ENCODE assay signal across 9 mouse cellular contexts in the genomic region with DNA sequence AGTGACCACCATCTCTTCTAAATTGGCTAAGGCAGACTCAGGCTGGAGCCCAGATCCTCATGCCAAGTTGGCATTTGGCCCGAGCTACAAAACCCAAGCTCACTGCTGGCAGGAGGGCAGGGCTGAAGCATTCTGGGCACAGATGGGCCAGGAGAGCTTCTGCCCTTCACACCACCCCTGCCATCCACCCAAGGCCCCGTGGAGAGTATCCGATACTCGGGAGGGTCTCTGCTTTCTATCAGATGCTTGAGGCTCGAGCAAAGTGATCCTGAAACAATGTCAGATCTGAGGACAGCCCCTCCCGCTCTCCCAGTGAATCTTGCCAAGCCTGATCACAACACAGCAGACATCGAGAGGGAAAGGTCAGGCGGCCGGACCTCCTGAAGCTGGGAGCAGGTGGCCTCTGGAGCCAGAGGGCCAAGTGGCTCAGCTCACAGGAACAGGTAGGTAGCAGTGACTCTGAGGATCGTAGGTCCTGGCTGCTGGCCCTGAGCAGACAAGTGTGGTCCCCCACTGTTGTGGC.
DNase-seq lines count a peak whose midpoint lies in the region; ATAC-seq lines count a peak whose summit lies in the region.
"Had no signal": no experiment of that assay in that cellular context is flagged by ENCODE, and none has a peak within 500 bp of the region (broad histone marks: within the 10 kb centered on the region; RNA-seq: fewer than 3 reads in every experiment).

No protein-coding gene starts in this region.

- H3K4me3 ChIP-seq in kidney, embryonic 14.5 days (ENCODE audit: low read length), result no peak overlapping the region
- no peak overlapping the region for H3K4me3 ChIP-seq in heart, embryonic 15.5 days

- H3K4me2 ChIP-seq in kidney, embryonic 14.5 days (replicated peaks; ENCODE audit: low read depth, low read length), result no peak overlapping the region
- H3K4me2 ChIP-seq in heart, embryonic 15.5 days, result no peak overlapping the region

- no peaks in the 10 kb centered on the region for H3K4me1 ChIP-seq in kidney, embryonic 14.5 days (ENCODE audit: control insufficient read depth, insufficient read depth, low read length)
- H3K4me1 ChIP-seq in heart, embryonic 15.5 days (replicated peaks), result peaks cover 16% of the 10 kb centered on the region

- peak; percentile 39 for DNase-seq in kidney, adult 11 months
- DNase-seq in adipocyte (ENCODE audit: low spot score), result peak; percentile 83
- DNase-seq in cerebellum, adult 9-10 months, result peak; percentile 98
- peak; percentile 97 for DNase-seq in left cerebral cortex, postnatal 4 days
- no peak for DNase-seq in lung, postnatal 36 days
- no peak for DNase-seq in lung, postnatal 4 days

- intact Hi-C loops in left cerebral cortex, postnatal 4 days (cut with DNase I), result no loop called here

- no peak overlapping the region for H3K27ac ChIP-seq in kidney, embryonic 14.5 days (ENCODE audit: low read depth, low read length)
- H3K27ac ChIP-seq in heart, embryonic 15.5 days, result peak overlapping the region; percentile 25; the same call in 1 of the 2 replicates
- H3K27ac ChIP-seq: kidney, postnatal 0 days had no signal

- no peak for ATAC-seq in kidney, embryonic 14.5 days (ENCODE audit: low FRiP score, low TSS enrichment)
- ATAC-seq in heart, embryonic 15.5 days (replicated peaks; ENCODE audit: insufficient number of reproducible peaks, insufficient read depth, low FRiP score, low read depth), result no peak

- H3K27me3 ChIP-seq in kidney, embryonic 14.5 days (ENCODE audit: control insufficient read depth, insufficient read depth, low read length), result no peaks in the 10 kb centered on the region
- no peaks in the 10 kb centered on the region for H3K27me3 ChIP-seq in heart, embryonic 15.5 days

- H3K9ac ChIP-seq in kidney, embryonic 14.5 days (ENCODE audit: low read depth, low read length), result no peak overlapping the region
- no peak overlapping the region for H3K9ac ChIP-seq in heart, embryonic 15.5 days

- H3K36me3 ChIP-seq in kidney, embryonic 14.5 days (ENCODE audit: control insufficient read depth, insufficient read depth, low read length), result no peaks in the 10 kb centered on the region
- H3K36me3 ChIP-seq in heart, embryonic 15.5 days, result no peaks in the 10 kb centered on the region

- H3K9me3 ChIP-seq in kidney, embryonic 14.5 days (ENCODE audit: control insufficient read depth, low read length), result no peaks in the 10 kb centered on the region
- H3K9me3 ChIP-seq in heart, embryonic 15.5 days (replicated peaks), result no peaks in the 10 kb centered on the region

- 69% methylated on average over 10 of the region's 10 CpGs for WGBS in kidney, embryonic 14.5 days
- WGBS in heart, embryonic 15.5 days, result 66% methylated on average over 10 of the region's 10 CpGs

Comparison
In these comparisons a context has a peak if more than half of its experiments do, and no peak if none do; other contexts are left out.
1. DNase-seq: peak in kidney, adult 11 months (single experiment), adipocyte (single experiment), cerebellum, adult 9-10 months (single experiment) and left cerebral cortex, postnatal 4 days (single experiment); none in lung, postnatal 36 days (single experiment) and lung, postnatal 4 days (0 of 2).